Comparison of ENCODE assay signal across 11 mouse cellular contexts in the genomic region with DNA sequence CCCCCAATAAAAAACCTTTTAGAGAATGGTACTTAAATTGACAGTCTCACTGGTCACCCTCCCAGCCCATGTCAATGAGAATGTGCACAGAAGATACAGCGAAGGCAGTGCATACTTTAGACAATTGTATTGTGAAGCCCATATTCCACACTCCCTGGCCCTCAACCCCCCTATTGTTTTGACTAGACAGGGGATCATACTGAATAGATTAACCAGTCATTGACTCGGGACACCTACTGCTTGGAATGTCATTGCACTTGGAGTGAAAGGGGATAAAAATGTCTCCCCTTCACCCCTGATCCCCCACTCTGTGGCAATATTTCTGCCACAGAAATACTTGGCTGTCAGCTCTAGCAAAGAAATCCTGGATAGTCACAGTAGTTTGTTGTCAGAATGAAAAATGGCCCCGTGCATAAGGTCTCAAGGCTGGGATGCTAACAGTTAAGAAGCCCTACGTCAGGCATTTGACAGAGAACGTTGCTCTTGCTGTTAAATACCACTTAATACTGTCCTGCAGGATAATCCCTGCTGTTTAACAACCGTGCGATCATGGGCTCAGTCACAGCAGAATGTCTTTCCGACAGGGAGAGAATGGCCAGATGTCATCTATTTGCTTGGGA.
A peak's percentile ranks its signal among the peaks of the same experiment; 100 is the strongest.
DNase-seq lines count a peak whose midpoint lies in the region; ATAC-seq lines count a peak whose summit lies in the region.
"Had no signal": no experiment of that assay in that cellular context is flagged by ENCODE, and none has a peak within 500 bp of the region (broad histone marks: within the 10 kb centered on the region; RNA-seq: fewer than 3 reads in every experiment).

No protein-coding gene starts in this region.

- H3K36me3 ChIP-seq in hindbrain, embryonic 15.5 days: no peaks in the 10 kb centered on the region

- H3K9ac ChIP-seq in hindbrain, embryonic 15.5 days: no peak overlapping the region
- H3K9ac ChIP-seq: liver, embryonic 14.5 days had no signal

- WGBS in hindbrain, embryonic 15.5 days: 5% methylated on average over 8 of the region's 8 CpGs

- intact Hi-C loops in heart, postnatal 25 days (cut with DNase I): no loop called here

- no peaks in the 10 kb centered on the region for H3K27me3 ChIP-seq in hindbrain, embryonic 15.5 days

- no peak overlapping the region for H3K4me3 ChIP-seq in hindbrain, embryonic 15.5 days

- H3K9me3 ChIP-seq in hindbrain, embryonic 15.5 days: no peaks in the 10 kb centered on the region

- ATAC-seq in hindbrain, embryonic 15.5 days (ENCODE audit: low FRiP score, low read depth): no peak
- ATAC-seq: intestine, postnatal 0 days had no signal

- peak; percentile 45 for DNase-seq in heart, adult 11 months
- no peak for DNase-seq in heart, postnatal 25 days (ENCODE audit: low spot score)
- peak; percentile 82 for DNase-seq in embryo, embryonic 10.5 days (ENCODE audit: low spot score)
- DNase-seq in neural tube, embryonic 10.5 days (ENCODE audit: extremely low spot score, low spot score): peak; percentile 50
- no peak for DNase-seq in layer of hippocampus, adult 9-11 months
- DNase-seq in adrenal gland, adult (ENCODE audit: inconsistent age in 2 of 2, low spot score in 1 of 2): no peak
- no peak for DNase-seq in layer of hippocampus, adult 11-12 months (ENCODE audit: low spot score)

- H3K4me1 ChIP-seq in hindbrain, embryonic 15.5 days (replicated peaks): peaks cover 20% of the 10 kb centered on the region

- peak overlapping the region; percentile 20; the same call in 1 of the 2 replicates for H3K4me2 ChIP-seq in hindbrain, embryonic 15.5 days

- no peak overlapping the region for H3K27ac ChIP-seq in hindbrain, embryonic 15.5 days (replicated peaks)
- H3K27ac ChIP-seq: liver, embryonic 14.5 days; macrophage had no signal

Comparison
In these comparisons a context has a peak if more than half of its experiments do, and no peak if none do; other contexts are left out.
1. DNase-seq: peak in heart, adult 11 months (single experiment), embryo, embryonic 10.5 days (single experiment) and neural tube, embryonic 10.5 days (single experiment); none in heart, postnatal 25 days (single experiment), layer of hippocampus, adult 9-11 months (single experiment), adrenal gland, adult (0 of 2) and layer of hippocampus, adult 11-12 months (single experiment).